Mouse (Mus musculus): Measurements from ENCODE around the gene Tmem51.
A peak's percentile ranks its signal among the peaks of the same experiment; 100 is the strongest.

- TF ChIP-seq CTCF (IDR thresholded peaks at IDR 0.05; ENCODE audit: low read depth): peak; percentile 48; the same call in 1 of the 2 replicates
- no peak for TF ChIP-seq EP300 (optimal IDR thresholded peaks at IDR 0.05)
Observed at GRCm38 (mm10) chr4:142084936-142085563, 946 bp upstream of the Tmem51 start.

Measured in stomach, postnatal 0 days (tissue).